Mouse (Mus musculus) kidney, embryonic 16.5 days (tissue): ENCODE measurements at regions not wholly inside any gene's neighbourhood (a gene's known extent, or its start where the extent isn't known, plus 50 kb on each side); places are given as distances from the start of the nearest gene placed in this dataset.

Source experiments
- ATAC-seq: fragments of 200-750 bp; cut with Nextera tagmentation; 2 replicates; pipeline ENCODE4 v1.8.0; 2017; ENCODE audit warnings: moderate TSS enrichment; ENCODE audit not compliant: low FRiP score, low TSS enrichment
- H3K27ac ChIP-seq: fragments of 300-500 bp; sonication (generic); 2 replicates; pipeline ENCODE4 v1.5.1; 2014; ENCODE audit warnings: low read length
- H3K27me3 ChIP-seq: fragments of 300-500 bp; sonication (generic); 2 replicates; pipeline ENCODE4 v1.6.1; 2014; ENCODE audit warnings: low read length, control low read depth, mixed read lengths; ENCODE audit not compliant: insufficient read depth
- H3K36me3 ChIP-seq: fragments of 300-500 bp; sonication (generic); 2 replicates; pipeline ENCODE4 v1.6.1; 2014; ENCODE audit warnings: low read length, control low read depth, mixed read lengths; ENCODE audit not compliant: insufficient read depth
- H3K4me1 ChIP-seq: fragments of 300-500 bp; sonication (generic); 2 replicates; pipeline ENCODE4 v1.6.1; 2014; ENCODE audit warnings: low read length, control low read depth, mixed read lengths; ENCODE audit not compliant: insufficient read depth
- H3K4me2 ChIP-seq: fragments of 300-500 bp; sonication (generic); replicated peaks from 2 replicates; pipeline ENCODE4 v1.6.1; 2014; ENCODE audit warnings: low read depth, low read length
- H3K4me3 ChIP-seq: fragments of 300-500 bp; sonication (generic); 2 replicates; pipeline ENCODE4 v1.5.1; 2014; ENCODE audit warnings: mild to moderate bottlenecking, low read length
- H3K9ac ChIP-seq: fragments of 300-500 bp; sonication (generic); replicated peaks from 2 replicates; pipeline ENCODE4 v1.6.1; 2014; ENCODE audit warnings: low read length
- H3K9me3 ChIP-seq: fragments of 300-500 bp; sonication (generic); 2 replicates; pipeline ENCODE4 v1.6.1; 2016; ENCODE audit warnings: low read length, control low read depth
- WGBS: fragments of 180-500 bp; shearing (Covaris S2); extraction: QIAGEN DNeasy Blood & Tissue Kit; methylation state at CpG from one replicate; pipeline ENCODE4 v1.1.7; 2014; 5-methylcytosine and 5-hydroxymethylcytosine counted together

DNA sequence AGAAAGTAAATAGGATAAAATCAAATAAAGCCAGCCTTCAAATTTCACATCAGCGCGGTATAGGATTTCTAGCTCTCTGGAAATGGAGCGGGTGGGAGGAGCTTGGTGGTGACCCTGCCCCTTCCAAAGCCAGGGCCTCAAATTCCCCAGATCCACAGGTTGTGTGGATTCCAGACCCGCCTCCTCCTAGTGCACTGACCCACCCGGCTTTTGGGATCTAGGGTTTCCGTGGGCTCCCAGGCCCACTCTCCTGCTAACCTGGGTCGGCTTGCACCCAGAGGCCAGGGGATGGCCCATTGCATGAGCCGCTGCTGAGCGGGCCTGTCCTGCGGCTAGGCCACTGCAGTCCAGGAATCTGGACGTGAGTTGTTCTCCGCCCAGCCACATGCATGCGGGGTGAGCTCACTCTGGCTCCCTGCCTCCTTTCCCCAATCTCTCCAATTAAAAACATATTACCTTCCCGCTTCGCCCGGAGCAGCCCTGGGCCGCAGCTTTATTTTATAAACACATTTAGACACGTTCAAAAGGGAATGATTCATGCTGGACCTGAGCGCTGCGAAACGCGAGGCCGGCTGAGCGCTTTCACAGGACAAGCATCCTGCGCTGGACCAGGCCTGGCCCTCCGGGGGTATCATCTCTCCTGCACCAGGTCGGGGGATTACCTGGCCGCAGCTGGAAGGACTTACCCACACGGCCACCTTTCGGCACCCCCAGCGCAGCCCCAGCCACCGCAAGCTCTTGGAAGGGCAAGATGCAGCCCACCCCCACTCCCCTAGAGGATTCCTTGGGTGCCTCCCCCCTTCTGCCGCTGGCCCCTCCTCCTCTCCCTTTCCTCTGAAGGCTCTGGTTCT, 101.2 kb upstream of the Smim23 start:
- Histone ChIP-seq H3K27ac (peak overlapping the region; percentile 47; the same call in 1 of the 2 replicates), H3K4me3 (peak overlapping the region; percentile 31), H3K9me3 (no peaks in the 10 kb centered on the region), H3K27me3 (no peaks in the 10 kb centered on the region), H3K4me2 (peak overlapping the region; percentile 55), H3K4me1 (peaks cover 10% of the 10 kb centered on the region), H3K36me3 (no peaks in the 10 kb centered on the region), H3K9ac (peak overlapping the region; percentile 57)
- WGBS, result 3% methylated on average over 33 of the region's 33 CpGs
- ATAC-seq, result peak; percentile 88

GRCm38 (mm10) chr11:32924932-32925331, 100.5 kb upstream of the Smim23 start:
- ATAC-seq, result no peak
- Histone ChIP-seq H3K36me3 (no peaks in the 10 kb centered on the region), H3K27me3 (no peaks in the 10 kb centered on the region), H3K9ac (no peak overlapping the region), H3K4me1 (peaks cover 10% of the 10 kb centered on the region), H3K9me3 (no peaks in the 10 kb centered on the region), H3K27ac (no peak overlapping the region), H3K4me3 (no peak overlapping the region), H3K4me2 (peak overlapping the region; percentile 55)
- whole genome bisulfite sequencing, result 67% methylated on average over 7 of the region's 7 CpGs

- Histone ChIP-seq H3K27me3 (no peaks in the 10 kb centered on the region), H3K9me3 (no peaks in the 10 kb centered on the region), H3K4me1 (peaks cover 4% of the 10 kb centered on the region), H3K27ac (no peak overlapping the region), H3K36me3 (no peaks in the 10 kb centered on the region), H3K4me3 (no peak overlapping the region), H3K9ac (no peak overlapping the region), H3K4me2 (no peak overlapping the region)
- ATAC-seq, result no peak
- 66% methylated on average over 3 of the region's 3 CpGs for WGBS
These were observed 88.7 kb upstream of the Smim23 start for GRCm38 (mm10) chr11:32913071-32913470.

- Histone ChIP-seq H3K36me3 (no peaks in the 10 kb centered on the region), H3K9ac (no peak overlapping the region), H3K4me1 (peaks cover 13% of the 10 kb centered on the region), H3K4me2 (no peak overlapping the region), H3K27ac (no peak overlapping the region), H3K9me3 (no peaks in the 10 kb centered on the region), H3K27me3 (no peaks in the 10 kb centered on the region), H3K4me3 (no peak overlapping the region)
- WGBS, result 90% methylated on average over 4 of the region's 4 CpGs
- ATAC-seq, result no peak
These were observed 87.4 kb upstream of the Smim23 start for GRCm38 (mm10) chr11:32911791-32912190.

GRCm38 (mm10) chr11:32908723-32909411, 84.5 kb upstream of the Smim23 start:
- Histone ChIP-seq H3K9ac (no peak overlapping the region), H3K4me2 (no peak overlapping the region), H3K36me3 (no peaks in the 10 kb centered on the region), H3K9me3 (no peaks in the 10 kb centered on the region), H3K4me3 (no peak overlapping the region), H3K4me1 (peaks cover 13% of the 10 kb centered on the region), H3K27ac (no peak overlapping the region), H3K27me3 (no peaks in the 10 kb centered on the region)
- WGBS, result 63% methylated on average over 14 of the region's 14 CpGs
- no peak for ATAC-seq

- Histone ChIP-seq H3K27me3 (no peaks in the 10 kb centered on the region), H3K9me3 (no peaks in the 10 kb centered on the region), H3K27ac (no peak overlapping the region), H3K4me2 (no peak overlapping the region), H3K4me3 (no peak overlapping the region), H3K4me1 (peaks cover 13% of the 10 kb centered on the region), H3K36me3 (no peaks in the 10 kb centered on the region), H3K9ac (no peak overlapping the region)
- ATAC-seq, result peak; percentile 80
- WGBS, result 37% methylated on average over 10 of the region's 10 CpGs
These were observed 83.3 kb upstream of the Smim23 start for GRCm38 (mm10) chr11:32907520-32908233.

DNA sequence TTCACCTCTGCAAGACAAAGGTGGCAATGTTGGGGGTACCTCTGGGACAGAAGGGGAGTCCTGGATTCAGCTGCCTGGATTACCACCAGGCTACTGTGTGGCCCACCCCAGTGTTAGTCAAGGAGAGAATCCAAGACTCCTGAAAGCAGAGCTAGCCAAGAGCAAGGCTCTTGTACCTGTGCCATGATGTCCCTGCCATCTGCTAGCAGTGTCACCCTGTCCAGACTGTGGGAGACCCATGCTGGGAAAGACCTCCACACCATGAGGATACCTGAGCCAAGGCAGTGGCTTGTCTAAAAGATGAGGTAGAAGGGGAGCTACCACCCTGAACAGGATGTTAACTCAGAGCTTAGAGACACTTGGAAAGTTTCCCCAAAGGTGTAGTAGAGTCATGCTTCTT, 79.6 kb upstream of the Smim23 start:
- H3K4me1 ChIP-seq, result peaks cover 17% of the 10 kb centered on the region
- no peaks in the 10 kb centered on the region for H3K27me3 ChIP-seq
- H3K9ac ChIP-seq, result no peak overlapping the region
- no peak overlapping the region for H3K4me2 ChIP-seq
- H3K27ac ChIP-seq, result no peak overlapping the region
- no peak for ATAC-seq
- no peaks in the 10 kb centered on the region for H3K36me3 ChIP-seq
- H3K4me3 ChIP-seq, result no peak overlapping the region
- no peaks in the 10 kb centered on the region for H3K9me3 ChIP-seq

- Histone ChIP-seq H3K27me3 (no peaks in the 10 kb centered on the region), H3K4me1 (peaks cover 16% of the 10 kb centered on the region), H3K36me3 (no peaks in the 10 kb centered on the region), H3K4me2 (no peak overlapping the region), H3K9ac (no peak overlapping the region), H3K9me3 (no peaks in the 10 kb centered on the region), H3K4me3 (no peak overlapping the region), H3K27ac (no peak overlapping the region)
- ATAC-seq, result no peak
- 89% methylated on average over 3 of the region's 3 CpGs for WGBS
These were observed 79.0 kb upstream of the Smim23 start for GRCm38 (mm10) chr11:32903389-32903788.

DNA sequence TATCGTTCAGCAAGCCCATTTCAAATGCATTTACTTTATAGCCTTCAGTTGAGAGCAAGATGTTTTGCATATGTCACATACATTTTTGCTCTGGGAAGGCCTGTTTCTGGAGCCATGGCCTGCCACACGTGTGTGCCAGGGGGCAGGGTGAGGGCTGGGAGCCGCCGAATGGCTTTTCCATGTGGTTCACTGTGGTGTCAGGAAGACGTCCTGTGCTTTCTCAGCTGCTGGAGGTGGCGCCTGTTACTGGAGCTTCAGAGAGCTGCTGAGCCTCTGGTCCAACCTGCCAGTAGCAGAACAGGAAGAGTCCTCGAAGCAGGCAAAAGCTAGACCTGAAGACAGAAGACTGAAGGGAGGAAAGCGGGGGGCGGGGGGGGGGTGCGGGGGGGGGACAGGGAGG, 78.5 kb upstream of the Smim23 start:
- Histone ChIP-seq H3K27ac (no peak overlapping the region), H3K4me3 (no peak overlapping the region), H3K9me3 (no peaks in the 10 kb centered on the region), H3K36me3 (no peaks in the 10 kb centered on the region), H3K9ac (no peak overlapping the region), H3K27me3 (no peaks in the 10 kb centered on the region), H3K4me2 (no peak overlapping the region), H3K4me1 (peaks cover 11% of the 10 kb centered on the region)
- no peak for ATAC-seq
- 26% methylated on average over 7 of the region's 10 CpGs for WGBS
